Mouse (Mus musculus) brown adipose tissue, adult 24 weeks (tissue): ENCODE results near the gene BC052040. TPM values are rescaled to one million over a fixed set of nuclear protein-coding genes. Genes with fewer than 3 reads are reported as not detected.

ENCODE experiments used
- H3K27ac ChIP-seq: fragments of 200-500 bp; replicated peaks from 2 replicates; pipeline ENCODE4 v1.5.1; 2012; ENCODE audit warnings: low read depth, mild to moderate bottlenecking, low read length
- H3K4me1 ChIP-seq: fragments of 200-500 bp; 2 replicates; pipeline ENCODE4 v1.6.1; 2012; ENCODE audit warnings: low read length, mixed read lengths; ENCODE audit not compliant: control insufficient read depth, insufficient read depth, insufficient read length
- H3K4me3 ChIP-seq: fragments of 200-500 bp; 2 replicates; pipeline ENCODE4 v1.5.1; 2012; ENCODE audit warnings: low read depth, mild to moderate bottlenecking, low read length, moderate library complexity; ENCODE audit not compliant: insufficient read depth
- polyA plus RNA-seq: library from polyadenylated mRNA; stranded (reverse); fragments of >200 nt; gene quantifications from 2 replicates; pipeline ENCODE4 v1.2.4, GENCODE M21; 2012; ENCODE audit not compliant: missing spikeins, insufficient read depth, insufficient read length

Gene BC052040
- polyA plus RNA-seq, result 1.5 and 1.7 TPM in 2 replicates

GRCm38 (mm10) chr2:115581241-115581988 lies at the start of gene BC052040:
TSS of gene BC052040 (plus strand) at chr2:115581716.
- peaks cover 5% of the 10 kb centered on the region; the same call in 1 of the 2 replicates for H3K4me1 ChIP-seq
- peak within 1 kb of the TSS; percentile 77 for H3K27ac ChIP-seq
- peak within 1 kb of the TSS; percentile 98 for H3K4me3 ChIP-seq

- Histone ChIP-seq H3K27ac (no peak overlapping the region), H3K4me3 (no peak overlapping the region), H3K4me1 (no peaks in the 10 kb centered on the region)
These were observed 43.4 kb upstream of the BC052040 start for GRCm38 (mm10) chr2:115538009-115538690.

- no peak overlapping the region for H3K4me3 ChIP-seq
- H3K4me1 ChIP-seq, result no peaks in the 10 kb centered on the region
- H3K27ac ChIP-seq, result no peak overlapping the region
These were observed 42.7 kb upstream of the BC052040 start for GRCm38 (mm10) chr2:115538691-115539283.

- Histone ChIP-seq H3K4me3 (no peak overlapping the region), H3K27ac (no peak overlapping the region)
These were observed 41.8 kb upstream of the BC052040 start for GRCm38 (mm10) chr2:115539731-115540130.

GRCm38 (mm10) chr2:115542401-115543123 lies 39.0 kb upstream of the BC052040 start:
- Histone ChIP-seq H3K4me1 (no peaks in the 10 kb centered on the region), H3K27ac (no peak overlapping the region)

More at GRCm38 (mm10) chr2:115539731-115540130, 41.8 kb upstream of the BC052040 start:
- no peaks in the 10 kb centered on the region for H3K4me1 ChIP-seq

GRCm38 (mm10) chr2:115543212-115543611 lies 38.3 kb upstream of the BC052040 start:
- Histone ChIP-seq H3K4me3 (no peak overlapping the region), H3K4me1 (no peaks in the 10 kb centered on the region), H3K27ac (no peak overlapping the region)

More at GRCm38 (mm10) chr2:115542401-115543123, 39.0 kb upstream of the BC052040 start:
- H3K4me3 ChIP-seq, result no peak overlapping the region

- Histone ChIP-seq H3K27ac (no peak overlapping the region), H3K4me3 (no peak overlapping the region), H3K4me1 (no peaks in the 10 kb centered on the region)
These were observed 29.6 kb upstream of the BC052040 start for GRCm38 (mm10) chr2:115551901-115552300.

GRCm38 (mm10) chr2:115562155-115562827 lies 19.2 kb upstream of the BC052040 start:
- Histone ChIP-seq H3K4me3 (no peak overlapping the region), H3K4me1 (no peaks in the 10 kb centered on the region), H3K27ac (no peak overlapping the region)

GRCm38 (mm10) chr2:115563436-115564093 lies 18.0 kb upstream of the BC052040 start:
- no peak overlapping the region for H3K4me3 ChIP-seq
- no peaks in the 10 kb centered on the region for H3K4me1 ChIP-seq
- H3K27ac ChIP-seq, result no peak overlapping the region

GRCm38 (mm10) chr2:115571996-115572395 lies 9.5 kb upstream of the BC052040 start:
- Histone ChIP-seq H3K27ac (no peak overlapping the region), H3K4me3 (no peak overlapping the region), H3K4me1 (no peaks in the 10 kb centered on the region)

GRCm38 (mm10) chr2:115574802-115575201 lies 6.7 kb upstream of the BC052040 start:
- Histone ChIP-seq H3K27ac (no peak overlapping the region), H3K4me1 (no peaks in the 10 kb centered on the region), H3K4me3 (no peak overlapping the region)

GRCm38 (mm10) chr2:115579171-115579900 lies 2.2 kb upstream of the BC052040 start:
- H3K27ac ChIP-seq, result no peak overlapping the region
- H3K4me3 ChIP-seq, result no peak overlapping the region

GRCm38 (mm10) chr2:115579976-115580375 lies 1.5 kb upstream of the BC052040 start:
- Histone ChIP-seq H3K27ac (no peak overlapping the region), H3K4me3 (no peak overlapping the region), H3K4me1 (peaks cover 5% of the 10 kb centered on the region; the same call in 1 of the 2 replicates)

More at GRCm38 (mm10) chr2:115579171-115579900, 2.2 kb upstream of the BC052040 start:
- H3K4me1 ChIP-seq, result peaks cover 5% of the 10 kb centered on the region; the same call in 1 of the 2 replicates
